Mouse (Mus musculus) gastrocnemius, postnatal 10 days (tissue): ENCODE results near the gene Crispld2. TPM values are rescaled to one million over a fixed set of nuclear protein-coding genes. Genes with fewer than 3 reads are reported as not detected.

Experiments
- DNase-seq: peaks from one replicate; pipeline ENCODE4 v3.0.0; 2021; ENCODE audit warnings: mixed read lengths
- total RNA-seq, 2 experiments: library from RNA; stranded (reverse); gene quantifications; 2 replicates each; pipeline ENCODE4 v1.2.3; 2021

The Crispld2 gene
- total RNA-seq, 2 experiments from 2014 or later, result 3.9 to 5.3 TPM

- DNase-seq, result peak; percentile 42
Observed at GRCm38 (mm10) chr8:120000461-120000860, 8.2 kb downstream of the Crispld2 start.

- no peak for DNase-seq
Observed at GRCm38 (mm10) chr8:120001712-120002111, 9.5 kb downstream of the Crispld2 start.

GRCm38 (mm10) chr8:120002348-120002747 is 10.1 kb downstream of the Crispld2 start:
- DNase-seq, result no peak

- DNase-seq, result peak; percentile 41
Observed at GRCm38 (mm10) chr8:120004154-120004702, 12.0 kb downstream of the Crispld2 start.

GRCm38 (mm10) chr8:120004705-120005381 is 12.6 kb downstream of the Crispld2 start:
- no peak for DNase-seq

- no peak for DNase-seq
Observed at GRCm38 (mm10) chr8:120006645-120007160, 14.5 kb downstream of the Crispld2 start.

GRCm38 (mm10) chr8:120007178-120007577 is 14.9 kb downstream of the Crispld2 start:
- DNase-seq, result no peak

- no peak for DNase-seq
Observed at GRCm38 (mm10) chr8:120009284-120009683, 17.0 kb downstream of the Crispld2 start.

GRCm38 (mm10) chr8:120012491-120012890 is 20.3 kb downstream of the Crispld2 start:
- no peak for DNase-seq

- no peak for DNase-seq
Observed at GRCm38 (mm10) chr8:120012927-120013326, 20.7 kb downstream of the Crispld2 start.

- no peak for DNase-seq
Observed at GRCm38 (mm10) chr8:120014267-120015023, 22.2 kb downstream of the Crispld2 start.

GRCm38 (mm10) chr8:120015916-120016315 is 23.7 kb downstream of the Crispld2 start:
- DNase-seq, result no peak

GRCm38 (mm10) chr8:120016424-120016823 is 24.2 kb downstream of the Crispld2 start:
- no peak for DNase-seq

- DNase-seq, result no peak
Observed at GRCm38 (mm10) chr8:120017349-120017748, 25.1 kb downstream of the Crispld2 start.

GRCm38 (mm10) chr8:120017786-120018185 is 25.5 kb downstream of the Crispld2 start:
- no peak for DNase-seq

GRCm38 (mm10) chr8:120018379-120018778 is 26.1 kb downstream of the Crispld2 start:
- DNase-seq, result no peak

- DNase-seq, result no peak
Observed at GRCm38 (mm10) chr8:120019297-120019696, 27.1 kb downstream of the Crispld2 start.

GRCm38 (mm10) chr8:120020298-120020697 is 28.1 kb downstream of the Crispld2 start:
- no peak for DNase-seq

- DNase-seq, result no peak
Observed at GRCm38 (mm10) chr8:120026199-120026598, 34.0 kb downstream of the Crispld2 start.

GRCm38 (mm10) chr8:120026991-120027390 is 34.8 kb downstream of the Crispld2 start:
- DNase-seq, result no peak

GRCm38 (mm10) chr8:120030447-120030846 is 38.2 kb downstream of the Crispld2 start:
- DNase-seq, result no peak

GRCm38 (mm10) chr8:120032549-120033208 is 40.4 kb downstream of the Crispld2 start:
- DNase-seq, result no peak

- DNase-seq, result no peak
Observed at GRCm38 (mm10) chr8:120034471-120034870, 42.2 kb downstream of the Crispld2 start.
